Mouse (Mus musculus): Measurements from ENCODE around the gene Rapgefl1. TPM values are rescaled to one million over a fixed set of nuclear protein-coding genes. Genes with fewer than 3 reads are reported as not detected.
A peak's percentile ranks its signal among the peaks of the same experiment; 100 is the strongest.

Gene Rapgefl1
- total RNA-seq, 1 experiment: 0.98 TPM

DNA sequence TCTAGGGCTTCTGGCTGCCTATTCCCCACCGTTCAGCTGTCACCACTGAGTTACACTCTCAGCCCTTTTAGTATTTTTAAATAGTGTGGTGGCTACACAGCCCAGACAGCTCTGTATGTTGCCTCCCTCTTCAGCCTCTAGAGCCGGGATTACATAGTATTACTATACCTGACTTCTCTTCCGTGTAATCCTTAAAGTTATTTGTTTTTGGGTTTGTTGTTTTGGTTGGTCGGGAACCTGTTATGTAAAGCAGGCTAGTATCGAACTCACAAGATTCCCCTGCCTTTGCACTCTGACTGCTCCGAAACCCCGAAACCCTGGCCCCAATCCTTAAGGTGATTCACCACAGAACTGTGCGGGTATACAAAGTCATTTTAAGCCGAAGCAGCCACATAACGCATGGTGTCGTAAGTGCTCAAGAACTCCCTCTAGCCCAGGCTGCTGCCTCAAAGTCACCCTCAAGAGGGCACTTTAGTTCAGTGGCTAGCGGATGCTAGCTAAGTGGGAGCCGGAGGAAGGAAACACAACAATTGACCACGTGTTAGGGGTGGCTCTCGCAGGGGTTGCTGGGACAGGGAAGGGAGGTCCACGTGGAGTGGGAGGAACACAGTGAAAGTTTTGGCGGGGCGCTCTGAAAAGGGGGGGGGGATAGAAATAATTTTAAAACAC is 47.9 kb upstream of the Rapgefl1 start:
- in situ Hi-C loops (cut with MboI; ENCODE audit: low sequenced_read_pairs in 2 of 2, unreplicated experiment in 2 of 2): loop anchor here in 1 of 2 experiments (10.0 kb wide), 1 partner anchor 54 kb away; no protein-coding TSS in a partner anchor
- Histone ChIP-seq H3K9ac (ENCODE audit: insufficient read depth, low read depth, low read length, poor library complexity, severe bottlenecking) (peak overlapping the region; percentile 88), H3K4me3 (ENCODE audit: insufficient read depth in 1 of 2, low read depth in 1 of 2, low read length in 2 of 2, poor library complexity in 1 of 2, severe bottlenecking in 1 of 2) (peak overlapping the region; percentile 62 to 75), H3K36me3 (ENCODE audit: control insufficient read depth, insufficient read depth, low read length, poor library complexity, severe bottlenecking) (no peaks in the 10 kb centered on the region), H3K4me1 (ENCODE audit: control insufficient read depth in 2 of 2, insufficient read depth in 2 of 2, low read length in 2 of 2, poor library complexity in 1 of 2) (peaks cover 7 to 16% of the 10 kb centered on the region in 2 experiments; a peak in 3 of 4 replicates), H3K9me3 (ENCODE audit: control insufficient read depth, insufficient read depth, low read depth, low read length) (no peaks in the 10 kb centered on the region), H3K27ac (ENCODE audit: insufficient read depth, low read depth, low read length, poor library complexity, severe bottlenecking) (no peak overlapping the region; the same call in 1 of the 2 replicates)
- DNase-seq (ENCODE audit: low read depth, low spot score): no peak
- peak; percentile 72; the same call in 1 of the 2 replicates for TF ChIP-seq HCFC1 (IDR thresholded peaks at IDR 0.05; ENCODE audit: borderline replicate concordance, insufficient read depth, low read length)
- TF ChIP-seq MAFK (IDR thresholded peaks at IDR 0.05; ENCODE audit: insufficient read depth, low read depth, low read length): no peak
- TF ChIP-seq ZNF384 (IDR thresholded peaks at IDR 0.05; ENCODE audit: low read depth, low read length): no peak
- 0 out of 2 replicates have a peak, but pooled peaks have one; percentile 4 for TF ChIP-seq ZC3H11A (IDR thresholded peaks at IDR 0.05; ENCODE audit: borderline replicate concordance, low read depth, low read length)

DNA sequence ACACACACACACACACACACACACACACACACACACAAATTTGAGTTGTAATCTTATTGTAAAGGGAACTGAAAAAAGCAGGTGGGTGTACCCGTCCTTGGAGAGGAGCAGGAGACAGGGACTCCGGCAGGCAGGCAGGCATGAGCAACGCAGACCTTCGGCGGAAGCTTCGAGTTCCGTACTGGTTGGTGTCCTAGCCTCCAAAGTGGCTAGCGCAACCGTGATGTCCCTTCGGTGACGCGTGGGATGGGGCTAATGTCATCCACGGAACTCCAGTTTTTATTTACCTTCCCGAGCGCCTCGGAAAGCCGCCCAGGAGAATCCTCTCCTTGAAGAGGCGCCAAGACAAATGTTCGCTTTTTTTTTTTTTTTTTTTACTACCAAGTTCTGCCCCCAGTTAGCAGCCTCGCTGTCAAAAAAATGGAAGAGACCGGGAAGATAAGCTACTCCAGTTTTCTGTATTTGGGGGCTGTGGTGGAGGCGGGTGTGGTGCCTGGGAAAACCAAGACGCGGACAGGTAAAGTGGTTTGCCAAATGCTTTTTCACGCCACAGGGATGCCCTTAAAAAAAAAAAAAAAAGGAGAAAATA is 47.3 kb upstream of the Rapgefl1 start:
- H3K27ac ChIP-seq (ENCODE audit: insufficient read depth, low read depth, low read length, poor library complexity, severe bottlenecking): peak overlapping the region; percentile 7; the same call in 1 of the 2 replicates
- H3K4me1 ChIP-seq (ENCODE audit: control insufficient read depth in 2 of 2, insufficient read depth in 2 of 2, low read length in 2 of 2, poor library complexity in 1 of 2): peaks cover 5 to 11% of the 10 kb centered on the region in 2 experiments

DNA sequence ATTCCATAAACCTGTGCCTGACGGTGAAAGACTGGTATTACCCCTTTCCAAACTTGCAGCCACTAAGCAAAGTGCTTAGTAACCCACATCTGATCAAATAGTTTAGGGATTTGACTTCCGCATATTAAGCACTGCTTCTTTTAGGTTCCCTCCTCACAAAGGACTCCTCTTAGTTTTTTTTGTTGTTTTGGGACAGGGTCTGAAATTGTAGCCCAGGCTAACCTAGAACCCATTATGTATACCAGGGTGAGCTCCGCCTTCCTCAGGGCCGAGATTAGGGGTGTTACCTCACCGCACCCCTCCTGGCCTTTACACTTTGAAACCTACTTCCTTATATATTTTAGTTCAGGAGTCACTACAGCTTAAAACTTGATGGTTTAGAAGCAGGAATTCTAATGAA is 46.8 kb upstream of the Rapgefl1 start:
- in situ Hi-C loops (cut with MboI; ENCODE audit: low sequenced_read_pairs in 2 of 2, unreplicated experiment in 2 of 2): loop anchor here in 1 of 2 experiments (10.0 kb wide), 1 partner anchor 55 kb away; no protein-coding TSS in a partner anchor
- H3K4me3 ChIP-seq (ENCODE audit: insufficient read depth in 1 of 2, low read depth in 1 of 2, low read length in 2 of 2, poor library complexity in 1 of 2, severe bottlenecking in 1 of 2): peak overlapping the region; percentile 62 to 75; a peak in 3 of 4 replicates
- no peaks in the 10 kb centered on the region for H3K36me3 ChIP-seq (ENCODE audit: control insufficient read depth, insufficient read depth, low read length, poor library complexity, severe bottlenecking)
- peak overlapping the region; percentile 88; the same call in 1 of the 2 replicates for H3K9ac ChIP-seq (ENCODE audit: insufficient read depth, low read depth, low read length, poor library complexity, severe bottlenecking)
- peaks cover 5 to 11% of the 10 kb centered on the region in 2 experiments for H3K4me1 ChIP-seq (ENCODE audit: control insufficient read depth in 2 of 2, insufficient read depth in 2 of 2, low read length in 2 of 2, poor library complexity in 1 of 2)
- TF ChIP-seq HCFC1 (IDR thresholded peaks at IDR 0.05; ENCODE audit: borderline replicate concordance, insufficient read depth, low read length) (no peak), CHD2 (IDR thresholded peaks at IDR 0.05; ENCODE audit: low read depth, low read length) (no peak), ZNF384 (IDR thresholded peaks at IDR 0.05; ENCODE audit: low read depth, low read length) (no peak), MAFK (IDR thresholded peaks at IDR 0.05; ENCODE audit: insufficient read depth, low read depth, low read length) (no peak), ZC3H11A (IDR thresholded peaks at IDR 0.05; ENCODE audit: borderline replicate concordance, low read depth, low read length) (no peak)
- no peak overlapping the region for H3K27ac ChIP-seq (ENCODE audit: insufficient read depth, low read depth, low read length, poor library complexity, severe bottlenecking)
- H3K9me3 ChIP-seq (ENCODE audit: control insufficient read depth, insufficient read depth, low read depth, low read length): no peaks in the 10 kb centered on the region
- DNase-seq (ENCODE audit: low read depth, low spot score): no peak

More for the DNA sequence above, 47.3 kb upstream of the Rapgefl1 start:
- TF ChIP-seq HCFC1 (IDR thresholded peaks at IDR 0.05; ENCODE audit: borderline replicate concordance, insufficient read depth, low read length) (no peak), ZC3H11A (IDR thresholded peaks at IDR 0.05; ENCODE audit: borderline replicate concordance, low read depth, low read length) (no peak), CHD2 (IDR thresholded peaks at IDR 0.05; ENCODE audit: low read depth, low read length) (no peak), ZNF384 (IDR thresholded peaks at IDR 0.05; ENCODE audit: low read depth, low read length) (no peak), MAFK (IDR thresholded peaks at IDR 0.05; ENCODE audit: insufficient read depth, low read depth, low read length) (no peak)
- DNase-seq (ENCODE audit: low read depth, low spot score): no peak
- Histone ChIP-seq H3K36me3 (ENCODE audit: control insufficient read depth, insufficient read depth, low read length, poor library complexity, severe bottlenecking) (no peaks in the 10 kb centered on the region), H3K9me3 (ENCODE audit: control insufficient read depth, insufficient read depth, low read depth, low read length) (no peaks in the 10 kb centered on the region), H3K9ac (ENCODE audit: insufficient read depth, low read depth, low read length, poor library complexity, severe bottlenecking) (peak overlapping the region; percentile 88), H3K4me3 (ENCODE audit: insufficient read depth in 1 of 2, low read depth in 1 of 2, low read length in 2 of 2, poor library complexity in 1 of 2, severe bottlenecking in 1 of 2) (peak overlapping the region; percentile 62 to 75)
- in situ Hi-C loops (cut with MboI; ENCODE audit: low sequenced_read_pairs in 2 of 2, unreplicated experiment in 2 of 2): loop anchor here in 1 of 2 experiments (10.0 kb wide), 1 partner anchor 55 kb away; no protein-coding TSS in a partner anchor

DNA sequence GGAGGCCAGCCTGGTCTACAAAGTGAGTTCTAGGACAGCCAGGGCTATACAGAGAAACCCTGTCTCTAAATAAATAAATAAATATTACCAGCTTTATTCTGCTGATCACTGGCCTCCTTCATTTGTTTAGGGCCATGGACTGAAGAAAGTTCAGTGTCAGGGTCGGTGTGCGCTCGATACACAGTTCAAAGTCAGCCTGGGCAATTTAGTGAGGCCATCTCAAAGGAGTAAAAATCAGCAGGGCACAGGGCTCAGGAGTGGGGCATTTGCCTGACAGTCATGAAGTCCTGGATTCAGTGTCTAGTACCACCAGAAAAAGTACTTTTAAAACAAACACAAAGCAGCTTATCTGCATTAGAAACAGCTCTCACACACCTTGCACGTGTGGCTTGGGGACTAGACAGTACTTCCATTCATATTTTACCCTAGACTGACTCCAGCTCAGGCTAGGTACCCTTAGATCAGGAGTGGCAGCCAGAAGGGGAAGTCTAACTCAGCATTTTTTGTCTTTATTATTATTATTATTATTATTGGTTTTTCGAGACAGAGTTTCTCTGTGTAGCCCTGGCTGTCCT is 45.9 kb upstream of the Rapgefl1 start:
- H3K9ac ChIP-seq (ENCODE audit: insufficient read depth, low read depth, low read length, poor library complexity, severe bottlenecking): no peak overlapping the region
- no peaks in the 10 kb centered on the region for H3K9me3 ChIP-seq (ENCODE audit: control insufficient read depth, insufficient read depth, low read depth, low read length)
- H3K4me3 ChIP-seq (ENCODE audit: insufficient read depth in 1 of 2, low read depth in 1 of 2, low read length in 2 of 2, poor library complexity in 1 of 2, severe bottlenecking in 1 of 2): no peak overlapping the region
- peaks cover 5 to 9% of the 10 kb centered on the region in 2 experiments for H3K4me1 ChIP-seq (ENCODE audit: control insufficient read depth in 2 of 2, insufficient read depth in 2 of 2, low read length in 2 of 2, poor library complexity in 1 of 2)
- H3K27ac ChIP-seq (ENCODE audit: insufficient read depth, low read depth, low read length, poor library complexity, severe bottlenecking): no peak overlapping the region
- DNase-seq (ENCODE audit: low read depth, low spot score): no peak
- in situ Hi-C loops (cut with MboI; ENCODE audit: low sequenced_read_pairs in 2 of 2, unreplicated experiment in 2 of 2): no loop called here
- no peak for TF ChIP-seq HCFC1 (IDR thresholded peaks at IDR 0.05; ENCODE audit: borderline replicate concordance, insufficient read depth, low read length)
- TF ChIP-seq MAFK (IDR thresholded peaks at IDR 0.05; ENCODE audit: insufficient read depth, low read depth, low read length): no peak
- TF ChIP-seq CHD2 (IDR thresholded peaks at IDR 0.05; ENCODE audit: low read depth, low read length): no peak
- no peak for TF ChIP-seq ZC3H11A (IDR thresholded peaks at IDR 0.05; ENCODE audit: borderline replicate concordance, low read depth, low read length)
- no peak for TF ChIP-seq ZNF384 (IDR thresholded peaks at IDR 0.05; ENCODE audit: low read depth, low read length)
- H3K36me3 ChIP-seq (ENCODE audit: control insufficient read depth, insufficient read depth, low read length, poor library complexity, severe bottlenecking): no peaks in the 10 kb centered on the region
